Mouse (Mus musculus) 416B (cell line): ENCODE results near the gene Hhat.
A peak's percentile ranks its signal among the peaks of the same experiment; 100 is the strongest.

Experiments used
- DNase-seq: peaks from one replicate; pipeline ENCODE4 v3.0.0; 2011; ENCODE audit warnings: low read depth

Gene Hhat

DNA sequence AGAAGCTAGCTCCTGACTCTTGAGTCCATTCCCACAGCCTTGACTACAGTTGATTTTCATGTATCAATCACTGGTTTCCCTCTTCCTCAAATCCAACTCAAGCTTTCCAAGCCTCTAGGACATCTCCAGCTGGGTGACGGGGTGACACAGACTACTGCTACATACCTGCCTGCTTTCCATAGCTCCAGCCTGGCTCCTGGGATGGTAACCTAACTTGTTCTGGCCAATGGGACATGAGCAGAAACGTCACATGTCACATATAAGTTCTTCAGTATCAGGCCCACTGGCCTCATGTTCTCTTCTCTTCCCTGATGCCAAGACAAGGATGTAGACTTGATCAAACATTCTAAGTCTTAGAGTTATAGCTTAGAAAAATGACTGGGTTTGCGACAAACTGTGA, 220.5 kb downstream of the Hhat start:
- DNase-seq, result no peak

DNA sequence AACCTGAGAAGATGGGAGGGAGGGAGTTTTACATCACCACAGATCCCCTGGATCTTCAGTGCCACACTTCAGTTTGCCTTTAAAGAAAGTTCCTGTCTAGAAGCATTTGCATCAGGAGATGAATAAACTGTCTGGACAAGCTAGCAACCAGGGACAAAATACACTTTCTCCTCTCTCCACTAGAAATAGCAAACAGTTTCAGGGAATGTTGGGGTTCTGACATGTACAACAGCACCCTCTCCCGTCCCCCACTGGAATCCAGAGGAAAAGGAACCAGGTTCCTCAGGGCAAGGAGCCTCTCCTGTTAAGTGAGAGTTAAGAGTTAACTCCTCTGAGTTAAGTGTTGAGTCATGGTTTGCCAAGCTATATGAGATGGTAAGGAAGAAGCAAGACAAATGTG, 224.2 kb downstream of the Hhat start:
- peak; percentile 20 for DNase-seq

DNA sequence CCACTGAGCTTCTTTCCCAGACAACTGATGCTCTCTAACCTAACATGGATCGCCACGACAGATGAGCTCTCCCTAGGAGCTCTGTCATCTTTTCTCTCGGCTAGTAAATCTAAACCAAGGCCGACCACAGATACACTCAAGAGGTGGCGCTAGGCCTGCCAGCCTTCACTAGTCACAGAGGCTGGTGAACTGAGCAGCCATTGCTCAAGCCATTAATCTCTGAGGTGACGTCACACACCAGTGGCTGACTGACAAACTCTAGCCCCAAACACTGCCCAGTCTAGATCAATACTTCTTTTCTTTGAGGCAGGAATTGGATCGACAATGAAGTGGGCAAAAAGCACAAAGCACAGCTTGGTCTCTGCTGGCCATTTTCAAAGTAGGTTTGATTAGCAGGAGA, 226.1 kb downstream of the Hhat start:
- DNase-seq, result no peak

DNA sequence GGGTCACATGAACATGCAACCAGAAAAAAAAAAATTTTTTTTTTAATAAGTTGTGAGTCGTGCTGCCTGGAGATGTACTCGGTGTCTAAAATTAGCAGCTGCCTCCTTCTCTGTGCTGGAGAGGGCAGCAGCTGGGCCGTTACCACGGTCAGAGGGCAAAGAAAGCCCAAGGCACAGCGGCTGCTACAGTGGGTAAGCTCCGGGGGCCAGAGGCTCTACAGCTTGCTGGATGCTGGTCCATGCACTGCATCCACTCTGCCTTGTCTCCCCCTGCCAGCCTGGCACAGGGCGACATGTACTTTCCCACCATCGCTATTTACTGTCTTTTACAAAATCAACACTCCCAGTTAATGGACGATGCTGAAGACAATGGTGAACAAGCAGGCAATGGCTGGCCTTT, 226.9 kb downstream of the Hhat start:
- no peak for DNase-seq

DNA sequence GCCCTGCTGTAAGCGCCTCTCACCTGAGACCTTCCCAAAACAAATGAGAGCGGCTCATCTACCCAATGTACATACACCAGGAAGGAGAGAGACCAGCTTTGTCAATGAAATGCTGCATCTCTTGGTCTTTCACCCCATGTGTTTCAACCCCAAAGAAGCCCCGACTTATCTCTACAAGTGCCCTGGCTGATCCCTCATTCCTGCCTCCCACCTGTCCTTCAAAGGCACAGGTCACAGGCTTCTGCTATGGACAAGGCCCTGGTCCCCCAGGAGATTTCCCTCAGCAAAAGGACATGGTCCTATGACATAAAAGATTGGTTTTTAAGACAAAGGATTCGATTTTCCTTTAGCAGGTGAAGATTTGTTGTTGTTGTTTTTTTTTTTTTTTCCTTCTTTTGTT, 227.3 kb downstream of the Hhat start:
- no peak for DNase-seq

DNA sequence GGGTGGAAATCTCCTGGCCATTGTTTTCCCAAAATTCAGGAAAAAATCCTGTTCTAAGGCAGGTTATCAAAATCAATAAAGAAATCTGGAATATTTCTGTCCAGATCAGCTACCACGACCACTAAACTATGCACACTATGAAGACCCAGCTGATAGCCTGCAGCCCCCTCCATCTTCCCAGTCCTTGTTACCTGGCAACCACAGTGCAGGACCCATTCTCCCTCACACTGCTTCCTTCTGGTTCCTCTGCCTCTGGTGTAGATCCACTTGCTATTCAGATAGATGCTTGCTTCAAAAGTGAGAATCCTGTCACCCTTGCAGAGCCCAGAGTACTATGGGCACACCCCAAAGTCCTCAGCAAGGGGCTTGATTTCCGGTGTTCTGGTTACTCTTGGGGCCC, 228.9 kb downstream of the Hhat start:
- no peak for DNase-seq

DNA sequence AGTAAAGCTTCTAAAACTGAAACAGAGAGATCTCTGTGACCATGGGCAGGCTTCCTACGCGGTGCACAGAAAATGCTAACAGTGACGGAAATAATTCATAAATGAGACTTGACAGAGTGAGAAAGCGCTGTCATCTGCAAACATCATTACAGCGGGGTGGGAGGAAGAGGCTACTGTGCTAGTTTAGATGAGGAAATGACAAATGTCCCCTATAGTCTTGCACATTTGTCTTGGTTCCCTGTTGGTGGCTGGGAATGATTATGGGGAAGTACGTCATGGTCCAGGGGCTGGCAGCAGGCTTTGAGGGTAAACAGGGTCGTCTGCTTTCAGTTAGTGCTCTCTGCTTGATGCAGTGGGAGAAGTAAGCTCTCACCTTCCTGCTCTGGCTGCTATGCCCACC, 233.9 kb downstream of the Hhat start:
- peak; percentile 11 for DNase-seq

GRCm38 (mm10) chr1:192536440-192536839, 234.6 kb downstream of the Hhat start:
- DNase-seq, result no peak

DNA sequence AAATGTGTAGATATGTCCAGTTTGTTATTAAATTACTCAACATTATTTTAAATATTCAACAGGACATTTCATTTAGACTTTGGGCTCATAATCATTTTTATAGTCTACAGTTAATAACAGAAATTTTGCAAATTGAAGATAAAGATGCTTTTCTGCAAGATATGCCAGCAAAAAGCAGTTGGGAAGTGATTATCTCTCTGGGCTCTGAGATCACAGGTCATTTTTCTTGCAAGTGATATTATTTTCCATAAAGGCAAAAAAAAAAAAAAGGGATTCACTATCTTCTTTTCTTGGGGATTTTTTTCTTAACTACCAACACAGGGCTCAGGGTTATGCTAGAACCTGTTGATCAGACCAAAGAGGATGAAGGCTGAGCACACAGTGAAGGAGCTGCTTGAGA, 238.0 kb downstream of the Hhat start:
- no peak for DNase-seq

DNA sequence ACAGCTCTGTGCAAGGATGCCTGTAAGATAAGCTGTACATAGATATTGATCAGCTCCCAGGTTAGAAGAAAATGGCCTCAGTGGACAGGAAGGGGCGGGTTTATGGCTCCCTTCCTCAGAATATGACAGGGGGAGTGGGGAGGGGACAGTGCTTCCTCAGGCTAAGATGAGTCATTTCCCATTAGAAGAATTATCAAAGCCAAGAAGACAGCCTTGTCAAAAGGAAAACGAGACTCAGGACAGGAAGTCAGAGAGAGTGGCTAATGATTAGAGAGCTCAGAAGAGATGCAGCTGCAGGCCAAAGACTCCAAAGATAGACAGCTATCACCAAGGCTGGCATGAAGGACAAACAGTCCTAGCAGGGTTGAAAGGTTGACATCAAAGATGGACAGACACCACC, 238.8 kb downstream of the Hhat start:
- peak; percentile 87 for DNase-seq

- DNase-seq, result no peak
These were observed 239.4 kb downstream of the Hhat start for GRCm38 (mm10) chr1:192531490-192532146.

- DNase-seq, result no peak
These were observed 245.2 kb downstream of the Hhat start for GRCm38 (mm10) chr1:192525711-192526350.

- DNase-seq, result no peak
These were observed 248.4 kb downstream of the Hhat start for GRCm38 (mm10) chr1:192522376-192523178.

GRCm38 (mm10) chr1:192520836-192521435, 250.1 kb downstream of the Hhat start:
- DNase-seq, result no peak

- DNase-seq, result no peak
These were observed 251.3 kb downstream of the Hhat start for GRCm38 (mm10) chr1:192519713-192520112.

GRCm38 (mm10) chr1:192515373-192515772, 255.7 kb downstream of the Hhat start:
- DNase-seq, result no peak

DNA sequence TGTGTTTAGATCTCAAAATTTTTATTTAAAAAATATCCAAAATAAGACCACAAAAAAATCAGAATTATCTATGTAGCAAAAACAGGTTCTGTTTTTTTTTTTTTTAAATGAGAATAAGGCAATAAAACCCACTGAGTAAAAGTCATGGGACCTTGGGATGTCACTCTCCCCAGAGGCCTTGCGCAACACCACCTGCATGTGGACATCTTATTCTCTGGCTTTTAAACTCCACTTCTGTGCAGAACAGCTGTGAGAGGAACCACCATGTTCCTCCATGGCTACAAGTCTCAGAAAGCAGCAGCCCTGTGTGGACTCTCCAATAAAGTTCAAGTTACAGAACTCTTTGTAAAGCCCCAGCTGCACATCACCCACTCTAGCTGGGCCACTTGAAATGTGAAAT, 258.2 kb downstream of the Hhat start:
- peak; percentile 8 for DNase-seq

DNA sequence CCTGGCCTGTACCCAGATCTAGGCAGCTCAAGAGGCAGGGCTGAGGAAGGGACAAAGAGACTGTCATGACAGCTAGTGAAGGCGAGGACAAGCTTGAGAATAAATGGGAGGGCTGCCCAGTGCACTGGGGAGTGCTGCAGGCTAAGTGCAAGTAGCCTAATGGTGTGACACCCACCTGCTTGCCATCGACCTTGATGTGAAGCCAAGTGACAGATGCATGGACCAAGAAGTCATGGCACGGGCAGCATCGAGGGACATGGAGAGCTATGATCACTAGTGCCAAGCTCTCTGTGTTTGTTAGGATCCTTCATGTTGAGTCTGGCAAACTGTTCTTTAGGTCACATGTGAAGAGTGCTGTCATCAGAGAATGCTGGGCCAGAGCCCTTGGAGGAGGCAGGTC, 267.4 kb downstream of the Hhat start:
- no peak for DNase-seq

DNA sequence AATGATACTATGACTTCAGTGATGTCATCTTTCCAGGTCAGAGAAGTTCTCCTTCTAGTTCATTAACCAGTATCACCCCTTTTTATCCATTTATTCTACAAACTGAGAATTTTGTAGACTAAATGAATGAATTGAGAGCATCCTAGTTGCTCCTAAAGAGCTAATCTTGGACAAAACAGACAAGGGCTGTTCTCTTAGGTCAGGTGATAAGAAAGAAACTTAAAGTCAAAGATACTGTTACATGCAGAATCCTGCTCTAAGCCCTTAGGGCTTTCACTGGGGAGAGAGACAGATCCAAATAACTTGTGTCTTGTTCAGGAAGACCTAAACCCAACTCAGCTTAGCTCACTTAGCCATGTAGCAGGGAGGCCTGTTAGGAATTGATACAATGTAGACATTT, 268.2 kb downstream of the Hhat start:
- DNase-seq, result no peak

- peak; percentile 29 for DNase-seq
These were observed 269.0 kb downstream of the Hhat start for GRCm38 (mm10) chr1:192502016-192502415.

DNA sequence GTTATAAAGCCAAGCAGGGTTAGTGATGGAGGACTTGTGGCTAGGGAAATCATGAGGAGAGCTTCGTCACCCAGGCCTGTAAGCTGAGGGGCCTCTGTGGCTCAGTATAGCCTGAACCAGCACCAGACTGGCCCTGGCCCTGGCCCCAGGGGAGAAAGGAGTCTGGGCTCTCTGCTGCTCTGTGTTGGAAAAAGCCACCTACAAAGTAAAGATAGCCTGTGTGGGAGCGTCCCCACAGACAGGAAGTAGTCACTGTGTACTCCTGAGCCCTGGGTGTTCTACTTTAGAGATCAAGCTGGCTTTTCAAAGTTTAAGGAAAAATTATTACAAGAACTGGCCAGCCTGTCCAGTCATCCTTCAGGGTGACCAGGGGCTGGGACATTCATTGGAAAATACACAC, 273.5 kb downstream of the Hhat start:
- DNase-seq, result no peak

GRCm38 (mm10) chr1:192489908-192490825, 280.9 kb downstream of the Hhat start:
- no peak for DNase-seq
